Mouse (Mus musculus) midbrain, embryonic 12.5 days (tissue): ENCODE data around the gene Aknad1. TPM values are rescaled to one million over a fixed set of nuclear protein-coding genes. Genes with fewer than 3 reads are reported as not detected.
A peak's percentile ranks its signal among the peaks of the same experiment; 100 is the strongest.

Experiments used
- ATAC-seq: fragments of 200-750 bp; cut with Nextera tagmentation; 2 replicates; pipeline ENCODE4 v1.8.0; 2017; ENCODE audit warnings: low read depth, moderate TSS enrichment, moderate library complexity; ENCODE audit not compliant: low FRiP score
- H3K27ac ChIP-seq: fragments of 300-500 bp; sonication (generic); replicated peaks from 2 replicates; pipeline ENCODE4 v1.5.1; 2016; ENCODE audit warnings: mild to moderate bottlenecking
- H3K27me3 ChIP-seq: fragments of 300-500 bp; sonication (generic); 2 replicates; pipeline ENCODE4 v1.6.1; 2016; ENCODE audit warnings: mild to moderate bottlenecking
- H3K36me3 ChIP-seq: fragments of 300-500 bp; sonication (generic); 2 replicates; pipeline ENCODE4 v1.6.1; 2016
- H3K4me1 ChIP-seq: fragments of 300-500 bp; sonication (generic); 2 replicates; pipeline ENCODE4 v1.6.1; 2016
- H3K4me2 ChIP-seq: fragments of 300-500 bp; sonication (generic); replicated peaks from 2 replicates; pipeline ENCODE4 v1.6.1; 2016; ENCODE audit warnings: mild to moderate bottlenecking, moderate library complexity
- H3K4me3 ChIP-seq: fragments of 300-500 bp; sonication (generic); 2 replicates; pipeline ENCODE4 v1.5.1; 2016; ENCODE audit warnings: mild to moderate bottlenecking
- H3K9ac ChIP-seq: fragments of 300-500 bp; sonication (generic); replicated peaks from 2 replicates; pipeline ENCODE4 v1.6.1; 2016; ENCODE audit warnings: mild to moderate bottlenecking, moderate library complexity
- H3K9me3 ChIP-seq: fragments of 300-500 bp; sonication (generic); 2 replicates; pipeline ENCODE4 v1.6.1; 2016; ENCODE audit warnings: mild to moderate bottlenecking
- WGBS: fragments of 180-500 bp; shearing (Covaris S2); methylation state at CpG from one replicate; pipeline ENCODE4 v1.1.7; 2016; 5-methylcytosine and 5-hydroxymethylcytosine counted together
- polyA plus RNA-seq: library from polyadenylated mRNA; unstranded; fragments of >200 nt; fragmentation: Nextera tagmentation; extraction: Ambion mirVana; gene quantifications from 2 replicates; pipeline ENCODE4 v1.2.1, GENCODE M21; 2016

Aknad1 gene
- polyA plus RNA-seq, 1 experiment from 2014 or later: 0.13 TPM

GRCm38 (mm10) chr3:108719761-108720160, 19.7 kb upstream of the Aknad1 start:
- H3K4me2 ChIP-seq: peak overlapping the region; percentile 61; the same call in 1 of the 2 replicates

GRCm38 (mm10) chr3:108721076-108721991, 18.1 kb upstream of the Aknad1 start:
- peaks cover 26% of the 10 kb centered on the region for H3K4me1 ChIP-seq
- H3K4me2 ChIP-seq: peak overlapping the region; percentile 61
- peak overlapping the region; percentile 82 for H3K4me3 ChIP-seq
- peak overlapping the region; percentile 78 for H3K9ac ChIP-seq
- H3K9me3 ChIP-seq: no peaks in the 10 kb centered on the region
- no peaks in the 10 kb centered on the region for H3K27me3 ChIP-seq
- ATAC-seq: no peak; the same call in 1 of the 2 replicates
- peak overlapping the region; percentile 93 for H3K27ac ChIP-seq
- under 1% methylated on average over 44 of the region's 44 CpGs for WGBS
- H3K36me3 ChIP-seq: peaks cover 2% of the 10 kb centered on the region; the same call in 1 of the 2 replicates

More at GRCm38 (mm10) chr3:108719761-108720160, 19.7 kb upstream of the Aknad1 start:
- H3K4me1 ChIP-seq: peaks cover 26% of the 10 kb centered on the region
- H3K4me3 ChIP-seq: peak overlapping the region; percentile 82; the same call in 1 of the 2 replicates
- H3K27ac ChIP-seq: no peak overlapping the region
- 89% methylated on average over 3 of the region's 3 CpGs for WGBS
- ATAC-seq: no peak
- peaks cover 3% of the 10 kb centered on the region; the same call in 1 of the 2 replicates for H3K36me3 ChIP-seq
- H3K27me3 ChIP-seq: no peaks in the 10 kb centered on the region
- no peak overlapping the region for H3K9ac ChIP-seq
- no peaks in the 10 kb centered on the region for H3K9me3 ChIP-seq

GRCm38 (mm10) chr3:108722036-108722872, 17.2 kb upstream of the Aknad1 start, which contains the start of gene Gpsm2:
Gpsm2 (minus strand) TSS chr3:108722309.
- Histone ChIP-seq H3K4me2 (peak within 1 kb of the TSS; percentile 61), H3K4me3 (peak within 1 kb of the TSS; percentile 82), H3K9me3 (no peaks in the 10 kb centered on the region), H3K9ac (peak within 1 kb of the TSS; percentile 78), H3K4me1 (peaks cover 26% of the 10 kb centered on the region), H3K36me3 (no peaks in the 10 kb centered on the region), H3K27ac (peak within 1 kb of the TSS; percentile 93), H3K27me3 (no peaks in the 10 kb centered on the region)
- peak; percentile 98 for ATAC-seq
- 1% methylated on average over 52 of the region's 53 CpGs for WGBS

- no peak overlapping the region for H3K4me2 ChIP-seq
- no peak overlapping the region for H3K4me3 ChIP-seq
- H3K36me3 ChIP-seq: no peaks in the 10 kb centered on the region
- ATAC-seq: no peak
- no peaks in the 10 kb centered on the region for H3K27me3 ChIP-seq
- H3K9me3 ChIP-seq: no peaks in the 10 kb centered on the region
- WGBS: 92% methylated on average over 7 of the region's 7 CpGs
- H3K4me1 ChIP-seq: peaks cover 7% of the 10 kb centered on the region; the same call in 1 of the 2 replicates
- H3K9ac ChIP-seq: no peak overlapping the region
- H3K27ac ChIP-seq: no peak overlapping the region
Measured at GRCm38 (mm10) chr3:108726413-108726812, 13.0 kb upstream of the Aknad1 start.

GRCm38 (mm10) chr3:108727344-108727743, 12.1 kb upstream of the Aknad1 start:
- Histone ChIP-seq H3K36me3 (no peaks in the 10 kb centered on the region), H3K4me2 (no peak overlapping the region), H3K27ac (no peak overlapping the region), H3K4me1 (peaks cover 7% of the 10 kb centered on the region; the same call in 1 of the 2 replicates), H3K9me3 (no peaks in the 10 kb centered on the region), H3K27me3 (no peaks in the 10 kb centered on the region), H3K9ac (no peak overlapping the region), H3K4me3 (no peak overlapping the region)
- no peak for ATAC-seq

GRCm38 (mm10) chr3:108727776-108728175, 11.7 kb upstream of the Aknad1 start:
- Histone ChIP-seq H3K4me1 (peaks cover 4% of the 10 kb centered on the region; the same call in 1 of the 2 replicates), H3K9ac (no peak overlapping the region), H3K4me2 (no peak overlapping the region), H3K27me3 (no peaks in the 10 kb centered on the region), H3K36me3 (no peaks in the 10 kb centered on the region), H3K27ac (no peak overlapping the region), H3K4me3 (no peak overlapping the region), H3K9me3 (no peaks in the 10 kb centered on the region)
- no peak for ATAC-seq
- 91% methylated on average over 3 of the region's 3 CpGs for WGBS

- H3K4me1 ChIP-seq: no peaks in the 10 kb centered on the region
- no peaks in the 10 kb centered on the region for H3K9me3 ChIP-seq
- 41% methylated on average over 12 of the region's 12 CpGs for WGBS
- H3K27ac ChIP-seq: no peak overlapping the region
- H3K36me3 ChIP-seq: no peaks in the 10 kb centered on the region
- no peak overlapping the region for H3K4me3 ChIP-seq
- H3K27me3 ChIP-seq: no peaks in the 10 kb centered on the region
- no peak for ATAC-seq
- no peak overlapping the region for H3K9ac ChIP-seq
- no peak overlapping the region for H3K4me2 ChIP-seq
Measured at GRCm38 (mm10) chr3:108730316-108730715, 9.1 kb upstream of the Aknad1 start.

- Histone ChIP-seq H3K4me2 (no peak overlapping the region), H3K9ac (no peak overlapping the region), H3K27ac (no peak overlapping the region), H3K36me3 (no peaks in the 10 kb centered on the region), H3K4me3 (no peak overlapping the region), H3K9me3 (no peaks in the 10 kb centered on the region), H3K27me3 (no peaks in the 10 kb centered on the region), H3K4me1 (no peaks in the 10 kb centered on the region)
- no peak for ATAC-seq
- WGBS: 89% methylated on average over 3 of the region's 3 CpGs
Measured at GRCm38 (mm10) chr3:108737761-108738160, 1.7 kb upstream of the Aknad1 start.

GRCm38 (mm10) chr3:108744060-108744459, 4.6 kb downstream of the Aknad1 start:
- H3K9ac ChIP-seq: no peak overlapping the region
- no peak overlapping the region for H3K27ac ChIP-seq
- H3K4me3 ChIP-seq: no peak overlapping the region
- H3K4me2 ChIP-seq: no peak overlapping the region
- WGBS: 90% methylated on average over 4 of the region's 4 CpGs
- no peaks in the 10 kb centered on the region for H3K4me1 ChIP-seq
- no peaks in the 10 kb centered on the region for H3K27me3 ChIP-seq
- H3K36me3 ChIP-seq: no peaks in the 10 kb centered on the region
- ATAC-seq: no peak
- H3K9me3 ChIP-seq: no peaks in the 10 kb centered on the region

GRCm38 (mm10) chr3:108751061-108751460, 11.6 kb downstream of the Aknad1 start:
- Histone ChIP-seq H3K36me3 (no peaks in the 10 kb centered on the region), H3K9me3 (no peaks in the 10 kb centered on the region), H3K27me3 (no peaks in the 10 kb centered on the region), H3K27ac (no peak overlapping the region), H3K9ac (no peak overlapping the region), H3K4me1 (no peaks in the 10 kb centered on the region), H3K4me2 (no peak overlapping the region), H3K4me3 (no peak overlapping the region)
- ATAC-seq: no peak
- 78% methylated on average over 6 of the region's 6 CpGs for WGBS

- ATAC-seq: no peak
- H3K4me2 ChIP-seq: no peak overlapping the region
- H3K9me3 ChIP-seq: no peaks in the 10 kb centered on the region
- H3K4me3 ChIP-seq: no peak overlapping the region
- no peak overlapping the region for H3K9ac ChIP-seq
- H3K27ac ChIP-seq: no peak overlapping the region
- H3K4me1 ChIP-seq: no peaks in the 10 kb centered on the region
- WGBS: 83% methylated on average over 6 of the region's 6 CpGs
- H3K36me3 ChIP-seq: no peaks in the 10 kb centered on the region
- no peaks in the 10 kb centered on the region for H3K27me3 ChIP-seq
Measured at GRCm38 (mm10) chr3:108751691-108752090, 12.2 kb downstream of the Aknad1 start.

- Histone ChIP-seq H3K9me3 (no peaks in the 10 kb centered on the region), H3K4me1 (no peaks in the 10 kb centered on the region), H3K36me3 (no peaks in the 10 kb centered on the region), H3K4me2 (no peak overlapping the region), H3K27me3 (no peaks in the 10 kb centered on the region), H3K4me3 (no peak overlapping the region), H3K9ac (no peak overlapping the region), H3K27ac (no peak overlapping the region)
- 80% methylated on average over 1 of the region's 1 CpGs for WGBS
- ATAC-seq: no peak
Measured at GRCm38 (mm10) chr3:108754541-108754940, 15.1 kb downstream of the Aknad1 start.
